Mouse (Mus musculus): Measurements from ENCODE around the gene Tprg. TPM values are rescaled to one million over a fixed set of nuclear protein-coding genes. Genes with fewer than 3 reads are reported as not detected.

The Tprg gene
- polyA plus RNA-seq (2016; fragmentation: Nextera tagmentation; extraction: Ambion mirVana) = not detected in 2 replicates

- no peak within 1 kb of the TSS for H3K9ac ChIP-seq
- no peaks in the 10 kb centered on the region for H3K27me3 ChIP-seq
- no peak within 1 kb of the TSS for H3K27ac ChIP-seq
- no peak within 1 kb of the TSS for H3K4me3 ChIP-seq (replicated peaks)
- H3K36me3 ChIP-seq (replicated peaks) = no peaks in the 10 kb centered on the region
- ATAC-seq (ENCODE audit: low FRiP score) = no peak
- H3K4me2 ChIP-seq = no peak within 1 kb of the TSS
- H3K4me1 ChIP-seq = no peaks in the 10 kb centered on the region
- WGBS = 94% methylated on average over 5 of the region's 5 CpGs
- no peaks in the 10 kb centered on the region for H3K9me3 ChIP-seq
Measured at GRCm38 (mm10) chr16:25286517-25286916, at the start of gene Tprg. Gene Tprg, plus strand, starts transcription at chr16:25286817.

- Histone ChIP-seq H3K4me3 (replicated peaks) (no peak overlapping the region), H3K27ac (no peak overlapping the region), H3K9me3 (no peaks in the 10 kb centered on the region), H3K27me3 (no peaks in the 10 kb centered on the region), H3K4me2 (no peak overlapping the region), H3K4me1 (no peaks in the 10 kb centered on the region), H3K9ac (no peak overlapping the region), H3K36me3 (replicated peaks) (no peaks in the 10 kb centered on the region)
- 84% methylated on average over 11 of the region's 11 CpGs for WGBS
- ATAC-seq (ENCODE audit: low FRiP score) = no peak
Measured at GRCm38 (mm10) chr16:25238274-25239050, 48.2 kb upstream of the Tprg start.

- Histone ChIP-seq H3K27ac (no peak overlapping the region), H3K9me3 (no peaks in the 10 kb centered on the region), H3K4me2 (no peak overlapping the region), H3K4me1 (no peaks in the 10 kb centered on the region), H3K27me3 (no peaks in the 10 kb centered on the region), H3K36me3 (replicated peaks) (no peaks in the 10 kb centered on the region), H3K9ac (no peak overlapping the region), H3K4me3 (replicated peaks) (no peak overlapping the region)
- WGBS = 92% methylated on average over 6 of the region's 6 CpGs
- ATAC-seq (ENCODE audit: low FRiP score) = no peak
Measured at GRCm38 (mm10) chr16:25248889-25249288, 37.7 kb upstream of the Tprg start.

- Histone ChIP-seq H3K9ac (no peak overlapping the region), H3K36me3 (replicated peaks) (no peaks in the 10 kb centered on the region), H3K27me3 (no peaks in the 10 kb centered on the region), H3K4me1 (no peaks in the 10 kb centered on the region), H3K9me3 (no peaks in the 10 kb centered on the region), H3K4me3 (replicated peaks) (no peak overlapping the region), H3K4me2 (no peak overlapping the region), H3K27ac (no peak overlapping the region)
- ATAC-seq (ENCODE audit: low FRiP score) = no peak
- 92% methylated on average over 6 of the region's 6 CpGs for WGBS
Measured at GRCm38 (mm10) chr16:25250129-25250749, 36.4 kb upstream of the Tprg start.

- no peak overlapping the region for H3K4me3 ChIP-seq (replicated peaks)
- H3K9me3 ChIP-seq = no peaks in the 10 kb centered on the region
- no peak overlapping the region for H3K27ac ChIP-seq
- ATAC-seq (ENCODE audit: low FRiP score) = no peak
- H3K4me1 ChIP-seq = no peaks in the 10 kb centered on the region
- no peaks in the 10 kb centered on the region for H3K27me3 ChIP-seq
- no peak overlapping the region for H3K4me2 ChIP-seq
- H3K9ac ChIP-seq = no peak overlapping the region
- H3K36me3 ChIP-seq (replicated peaks) = no peaks in the 10 kb centered on the region
- WGBS = 86% methylated on average over 9 of the region's 9 CpGs
Measured at GRCm38 (mm10) chr16:25251080-25251479, 35.5 kb upstream of the Tprg start.

GRCm38 (mm10) chr16:25254646-25255045 lies 32.0 kb upstream of the Tprg start:
- no peak for ATAC-seq (ENCODE audit: low FRiP score)
- Histone ChIP-seq H3K4me3 (replicated peaks) (no peak overlapping the region), H3K4me2 (no peak overlapping the region), H3K27me3 (no peaks in the 10 kb centered on the region), H3K27ac (no peak overlapping the region), H3K9me3 (no peaks in the 10 kb centered on the region), H3K36me3 (replicated peaks) (no peaks in the 10 kb centered on the region), H3K9ac (no peak overlapping the region), H3K4me1 (no peaks in the 10 kb centered on the region)
- WGBS = 86% methylated on average over 6 of the region's 6 CpGs

- Histone ChIP-seq H3K4me1 (no peaks in the 10 kb centered on the region), H3K9me3 (no peaks in the 10 kb centered on the region), H3K36me3 (replicated peaks) (no peaks in the 10 kb centered on the region), H3K4me3 (replicated peaks) (no peak overlapping the region), H3K9ac (no peak overlapping the region), H3K27me3 (no peaks in the 10 kb centered on the region), H3K27ac (no peak overlapping the region), H3K4me2 (no peak overlapping the region)
- WGBS = 88% methylated on average over 11 of the region's 11 CpGs
- no peak for ATAC-seq (ENCODE audit: low FRiP score)
Measured at GRCm38 (mm10) chr16:25255186-25255585, 31.4 kb upstream of the Tprg start.

GRCm38 (mm10) chr16:25255603-25256260 lies 30.9 kb upstream of the Tprg start:
- H3K9me3 ChIP-seq = no peaks in the 10 kb centered on the region
- no peak overlapping the region for H3K27ac ChIP-seq
- no peaks in the 10 kb centered on the region for H3K4me1 ChIP-seq
- no peak overlapping the region for H3K4me3 ChIP-seq (replicated peaks)
- H3K27me3 ChIP-seq = no peaks in the 10 kb centered on the region
- no peaks in the 10 kb centered on the region for H3K36me3 ChIP-seq (replicated peaks)
- ATAC-seq (ENCODE audit: low FRiP score) = no peak
- no peak overlapping the region for H3K4me2 ChIP-seq
- H3K9ac ChIP-seq = no peak overlapping the region
- 92% methylated on average over 8 of the region's 8 CpGs for WGBS

- no peaks in the 10 kb centered on the region for H3K36me3 ChIP-seq (replicated peaks)
- H3K27me3 ChIP-seq = 0 out of 2 replicates have a peak, but pooled peaks cover 7% of the 10 kb centered on the region
- no peak overlapping the region for H3K4me3 ChIP-seq (replicated peaks)
- no peaks in the 10 kb centered on the region for H3K9me3 ChIP-seq
- no peaks in the 10 kb centered on the region for H3K4me1 ChIP-seq
- H3K27ac ChIP-seq = no peak overlapping the region
- no peak for ATAC-seq (ENCODE audit: low FRiP score)
- H3K9ac ChIP-seq = no peak overlapping the region
- 92% methylated on average over 5 of the region's 5 CpGs for WGBS
- H3K4me2 ChIP-seq = no peak overlapping the region
Measured at GRCm38 (mm10) chr16:25262306-25262705, 24.3 kb upstream of the Tprg start.

- Histone ChIP-seq H3K4me3 (replicated peaks) (no peak overlapping the region), H3K36me3 (replicated peaks) (no peaks in the 10 kb centered on the region), H3K4me2 (no peak overlapping the region), H3K27ac (no peak overlapping the region), H3K9ac (no peak overlapping the region), H3K4me1 (no peaks in the 10 kb centered on the region), H3K27me3 (0 out of 2 replicates have a peak, but pooled peaks cover 7% of the 10 kb centered on the region), H3K9me3 (no peaks in the 10 kb centered on the region)
- 71% methylated on average over 4 of the region's 4 CpGs for WGBS
- no peak for ATAC-seq (ENCODE audit: low FRiP score)
Measured at GRCm38 (mm10) chr16:25262965-25263364, 23.7 kb upstream of the Tprg start.

- Histone ChIP-seq H3K9me3 (no peaks in the 10 kb centered on the region), H3K36me3 (replicated peaks) (no peaks in the 10 kb centered on the region), H3K27me3 (0 out of 2 replicates have a peak, but pooled peaks cover 7% of the 10 kb centered on the region), H3K4me2 (no peak overlapping the region), H3K4me1 (no peaks in the 10 kb centered on the region), H3K4me3 (replicated peaks) (no peak overlapping the region), H3K27ac (no peak overlapping the region), H3K9ac (no peak overlapping the region)
- whole genome bisulfite sequencing = 44% methylated on average over 9 of the region's 9 CpGs
- ATAC-seq (ENCODE audit: low FRiP score) = peak; percentile 69; the same call in 1 of the 2 replicates
Measured at GRCm38 (mm10) chr16:25263520-25264149, 23.0 kb upstream of the Tprg start.

GRCm38 (mm10) chr16:25265177-25265576 lies 21.4 kb upstream of the Tprg start:
- H3K4me3 ChIP-seq (replicated peaks) = no peak overlapping the region
- no peaks in the 10 kb centered on the region for H3K4me1 ChIP-seq
- no peak overlapping the region for H3K4me2 ChIP-seq
- 90% methylated on average over 11 of the region's 11 CpGs for WGBS
- H3K9me3 ChIP-seq = no peaks in the 10 kb centered on the region
- no peaks in the 10 kb centered on the region for H3K36me3 ChIP-seq (replicated peaks)
- ATAC-seq (ENCODE audit: low FRiP score) = no peak
- no peak overlapping the region for H3K27ac ChIP-seq
- H3K27me3 ChIP-seq = 0 out of 2 replicates have a peak, but pooled peaks cover 7% of the 10 kb centered on the region
- no peak overlapping the region for H3K9ac ChIP-seq

Data from forebrain, embryonic 12.5 days (tissue).